Mouse (Mus musculus) neural tube, embryonic 13.5 days (tissue): ENCODE results near the gene Hist2h2aa2. TPM values are rescaled to one million over a fixed set of nuclear protein-coding genes. Genes with fewer than 3 reads are reported as not detected.
A peak's percentile ranks its signal among the peaks of the same experiment; 100 is the strongest.

Experiments used
- ATAC-seq: fragments of 200-750 bp; cut with Nextera tagmentation; 2 replicates; pipeline ENCODE4 v1.8.0; 2017; ENCODE audit warnings: low read depth, mild to moderate bottlenecking, moderate TSS enrichment, moderate library complexity
- H3K27ac ChIP-seq: fragments of 300-500 bp; sonication (generic); replicated peaks from 2 replicates; pipeline ENCODE4 v1.5.1; 2015; ENCODE audit warnings: moderate library complexity, mild to moderate bottlenecking, inconsistent platforms
- H3K27me3 ChIP-seq: fragments of 300-500 bp; sonication (generic); 2 replicates; pipeline ENCODE4 v1.6.1; 2015; ENCODE audit warnings: mild to moderate bottlenecking, inconsistent platforms
- H3K36me3 ChIP-seq: fragments of 300-500 bp; sonication (generic); 2 replicates; pipeline ENCODE4 v1.6.1; 2015; ENCODE audit warnings: mild to moderate bottlenecking, inconsistent platforms
- H3K4me1 ChIP-seq: fragments of 300-500 bp; sonication (generic); replicated peaks from 2 replicates; pipeline ENCODE4 v1.6.1; 2015; ENCODE audit warnings: inconsistent platforms
- H3K4me2 ChIP-seq: fragments of 300-500 bp; sonication (generic); 2 replicates; pipeline ENCODE4 v1.6.1; 2015; ENCODE audit warnings: inconsistent platforms, mild to moderate bottlenecking, moderate library complexity
- H3K4me3 ChIP-seq: fragments of 300-500 bp; sonication (generic); 2 replicates; pipeline ENCODE4 v1.5.1; 2015; ENCODE audit warnings: mild to moderate bottlenecking, inconsistent platforms
- H3K9ac ChIP-seq: fragments of 300-500 bp; sonication (generic); 2 replicates; pipeline ENCODE4 v1.6.1; 2015; ENCODE audit warnings: moderate library complexity, mild to moderate bottlenecking, inconsistent platforms
- H3K9me3 ChIP-seq: fragments of 300-500 bp; sonication (generic); 2 replicates; pipeline ENCODE4 v1.6.1; 2016; ENCODE audit warnings: inconsistent platforms
- WGBS: fragments of 180-500 bp; shearing (Covaris S2); methylation state at CpG from one replicate; pipeline ENCODE4 v1.1.7; 2015; 5-methylcytosine and 5-hydroxymethylcytosine counted together
- polyA plus RNA-seq: library from polyadenylated mRNA; unstranded; fragments of >200 nt; fragmentation: Nextera tagmentation; extraction: Ambion mirVana; gene quantifications from 2 replicates; pipeline ENCODE4 v1.2.1, GENCODE M21; 2015

Hist2h2aa2 gene
- polyA plus RNA-seq, 1 experiment from 2014 or later, result 69.4 TPM

DNA sequence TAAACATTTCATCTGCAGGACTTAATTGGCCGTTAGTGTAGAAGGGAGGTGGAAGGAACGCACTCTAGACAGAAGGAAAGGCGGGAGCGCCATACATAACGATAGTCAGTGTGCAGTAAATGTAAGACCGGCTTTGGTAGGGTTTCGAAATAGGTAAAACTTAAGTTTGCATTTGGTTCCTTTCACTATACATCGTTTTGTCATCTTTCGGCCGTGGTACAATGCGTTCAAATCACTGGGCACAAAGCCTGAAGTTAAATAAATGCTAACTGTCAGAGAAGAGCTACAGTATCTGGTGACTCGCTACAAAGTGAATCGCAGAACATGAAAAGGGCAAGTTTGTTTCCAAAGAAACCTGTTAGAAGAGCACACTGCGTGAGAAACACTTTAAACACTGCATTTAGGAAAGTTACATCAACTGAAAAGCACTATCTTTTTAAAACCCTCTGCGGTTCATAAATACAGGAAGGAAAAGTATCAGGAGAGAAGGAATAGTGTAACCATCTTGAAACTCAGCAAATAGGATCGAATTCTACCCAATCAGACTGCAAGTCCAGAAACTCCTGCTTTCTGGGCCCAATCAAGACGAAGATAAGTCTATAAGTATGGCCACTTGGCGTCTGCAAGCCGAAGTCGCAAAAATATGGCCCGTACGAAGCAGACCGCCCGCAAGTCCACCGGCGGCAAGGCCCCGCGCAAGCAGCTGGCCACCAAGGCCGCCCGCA is 28.1 kb upstream of the Hist2h2aa2 start, which contains the start of gene Hist2h3b:
Gene Hist2h3b (plus strand): TSS at position 604 of the 725 bp plus-strand sequence.
- H3K4me2 ChIP-seq, result peak within 1 kb of the TSS; percentile 89
- WGBS, result 20% methylated on average over 30 of the region's 30 CpGs
- no peaks in the 10 kb centered on the region for H3K9me3 ChIP-seq
- H3K9ac ChIP-seq, result peak within 1 kb of the TSS; percentile 71
- peak; percentile 62 for ATAC-seq
- peak within 1 kb of the TSS; percentile 96 for H3K27ac ChIP-seq
- H3K27me3 ChIP-seq, result no peaks in the 10 kb centered on the region
- H3K4me3 ChIP-seq, result peak within 1 kb of the TSS; percentile 58
- no peaks in the 10 kb centered on the region for H3K36me3 ChIP-seq
- H3K4me1 ChIP-seq, result peaks cover 22% of the 10 kb centered on the region

- Histone ChIP-seq H3K36me3 (no peaks in the 10 kb centered on the region), H3K27ac (peak overlapping the region; percentile 88), H3K4me3 (no peak overlapping the region), H3K27me3 (no peaks in the 10 kb centered on the region), H3K4me2 (peak overlapping the region; percentile 89), H3K4me1 (peaks cover 23% of the 10 kb centered on the region), H3K9me3 (no peaks in the 10 kb centered on the region), H3K9ac (0 out of 2 replicates have a peak overlapping the region, but pooled peaks have one; percentile 32)
- ATAC-seq, result no peak
- whole genome bisulfite sequencing, result 77% methylated on average over 4 of the region's 4 CpGs
Observed at GRCm38 (mm10) chr3:96267541-96267940, 27.5 kb upstream of the Hist2h2aa2 start.

DNA sequence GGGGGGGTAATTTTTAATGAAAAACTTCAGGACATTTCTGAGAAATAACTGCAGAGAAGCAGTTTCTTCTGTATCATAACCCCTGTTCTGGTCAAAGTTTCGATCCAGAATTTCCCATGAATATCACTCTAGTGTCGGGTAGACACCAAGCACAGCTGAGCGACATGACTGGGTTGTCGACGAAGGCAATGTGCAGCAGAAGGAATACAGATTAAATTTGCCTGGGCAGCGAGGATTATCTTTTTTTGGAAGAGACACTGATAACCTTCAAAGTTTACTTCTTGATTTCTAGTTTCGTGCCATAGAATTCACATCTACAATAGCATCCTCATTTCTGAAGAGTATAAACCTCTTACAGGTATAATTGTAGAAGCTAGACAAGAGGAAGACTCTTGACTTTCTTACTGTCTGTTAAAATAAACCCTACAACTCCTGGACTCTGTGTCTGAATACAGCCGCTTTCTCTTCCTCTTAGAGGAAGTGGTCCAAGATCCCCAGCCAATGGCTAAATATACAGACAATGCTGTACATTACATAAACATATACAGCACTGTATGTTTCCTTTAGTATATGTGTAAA is 26.1 kb upstream of the Hist2h2aa2 start:
- H3K4me2 ChIP-seq, result no peak overlapping the region
- ATAC-seq, result no peak
- 92% methylated on average over 8 of the region's 8 CpGs for WGBS

DNA sequence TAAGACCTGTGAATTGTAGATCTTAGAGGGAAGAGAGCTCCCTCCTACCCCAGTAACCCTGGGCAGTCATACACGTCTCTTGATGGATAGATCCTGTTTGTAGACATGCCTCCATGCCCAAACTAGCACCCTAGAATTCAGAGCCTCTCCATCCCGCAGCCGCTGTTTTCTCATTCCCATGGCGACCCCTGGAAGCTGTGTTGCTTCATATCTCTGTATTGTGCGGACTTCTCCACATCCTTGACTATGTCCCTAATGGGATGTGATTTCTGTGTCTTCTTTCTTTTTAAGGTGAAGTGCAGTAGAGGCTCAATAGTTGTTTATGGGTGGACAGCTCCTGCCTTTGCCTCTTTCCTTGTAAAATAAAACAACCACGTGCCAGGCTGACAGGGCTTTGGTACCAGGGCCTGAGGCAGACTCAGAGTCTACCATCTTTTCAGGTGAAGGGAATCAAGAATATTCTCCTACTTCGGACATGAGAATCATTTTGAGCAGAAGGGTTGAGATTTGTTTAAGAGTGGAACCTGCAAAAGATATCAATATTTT is 24.4 kb upstream of the Hist2h2aa2 start:
- peak overlapping the region; percentile 98 for H3K27ac ChIP-seq
- peaks cover 38% of the 10 kb centered on the region for H3K4me1 ChIP-seq
- ATAC-seq, result no peak
- H3K4me2 ChIP-seq, result peak overlapping the region; percentile 83
- H3K36me3 ChIP-seq, result no peaks in the 10 kb centered on the region
- H3K27me3 ChIP-seq, result no peaks in the 10 kb centered on the region
- H3K4me3 ChIP-seq, result no peak overlapping the region
- peak overlapping the region; percentile 90 for H3K9ac ChIP-seq
- 68% methylated on average over 7 of the region's 7 CpGs for WGBS
- no peaks in the 10 kb centered on the region for H3K9me3 ChIP-seq

More for the DNA sequence above, 26.1 kb upstream of the Hist2h2aa2 start:
- peaks cover 37% of the 10 kb centered on the region for H3K4me1 ChIP-seq
- H3K4me3 ChIP-seq, result no peak overlapping the region
- H3K36me3 ChIP-seq, result no peaks in the 10 kb centered on the region
- H3K27me3 ChIP-seq, result no peaks in the 10 kb centered on the region
- no peaks in the 10 kb centered on the region for H3K9me3 ChIP-seq
- no peak overlapping the region for H3K27ac ChIP-seq
- no peak overlapping the region for H3K9ac ChIP-seq

- Histone ChIP-seq H3K4me3 (peak overlapping the region; percentile 61), H3K4me2 (peak overlapping the region; percentile 83), H3K9ac (peak overlapping the region; percentile 90), H3K9me3 (no peaks in the 10 kb centered on the region), H3K36me3 (no peaks in the 10 kb centered on the region), H3K27ac (peak overlapping the region; percentile 98), H3K27me3 (no peaks in the 10 kb centered on the region), H3K4me1 (peaks cover 38% of the 10 kb centered on the region)
- WGBS, result 5% methylated on average over 27 of the region's 27 CpGs
- peak; percentile 41 for ATAC-seq
Observed at GRCm38 (mm10) chr3:96263558-96264403, 23.7 kb upstream of the Hist2h2aa2 start.

GRCm38 (mm10) chr3:96262979-96263550 is 23.0 kb upstream of the Hist2h2aa2 start, which contains the start of gene Hist2h4:
Gene Hist2h4 (minus strand): TSS chr3:96263311.
- Histone ChIP-seq H3K27ac (peak within 1 kb of the TSS; percentile 98), H3K4me3 (peak within 1 kb of the TSS; percentile 61), H3K4me1 (peaks cover 36% of the 10 kb centered on the region), H3K27me3 (no peaks in the 10 kb centered on the region), H3K9ac (peak within 1 kb of the TSS; percentile 90), H3K36me3 (no peaks in the 10 kb centered on the region), H3K9me3 (no peaks in the 10 kb centered on the region), H3K4me2 (peak within 1 kb of the TSS; percentile 83)
- ATAC-seq, result peak; percentile 88
- under 1% methylated on average over 40 of the region's 40 CpGs for WGBS

- Histone ChIP-seq H3K27me3 (no peaks in the 10 kb centered on the region), H3K4me2 (peak overlapping the region; percentile 83), H3K9ac (peak overlapping the region; percentile 90), H3K4me3 (peak overlapping the region; percentile 61), H3K4me1 (peaks cover 30% of the 10 kb centered on the region), H3K27ac (peak overlapping the region; percentile 98), H3K9me3 (no peaks in the 10 kb centered on the region), H3K36me3 (no peaks in the 10 kb centered on the region)
- ATAC-seq, result peak; percentile 73
- 1% methylated on average over 19 of the region's 19 CpGs for WGBS
Observed at GRCm38 (mm10) chr3:96262216-96262875, 22.3 kb upstream of the Hist2h2aa2 start.

- Histone ChIP-seq H3K4me1 (peaks cover 30% of the 10 kb centered on the region), H3K9me3 (no peaks in the 10 kb centered on the region), H3K4me3 (peak overlapping the region; percentile 61), H3K27ac (peak overlapping the region; percentile 98), H3K27me3 (no peaks in the 10 kb centered on the region), H3K4me2 (peak overlapping the region; percentile 83), H3K36me3 (no peaks in the 10 kb centered on the region), H3K9ac (peak overlapping the region; percentile 90)
- ATAC-seq, result no peak
- WGBS, result 66% methylated on average over 3 of the region's 3 CpGs
Observed at GRCm38 (mm10) chr3:96261623-96262022, 21.5 kb upstream of the Hist2h2aa2 start.

DNA sequence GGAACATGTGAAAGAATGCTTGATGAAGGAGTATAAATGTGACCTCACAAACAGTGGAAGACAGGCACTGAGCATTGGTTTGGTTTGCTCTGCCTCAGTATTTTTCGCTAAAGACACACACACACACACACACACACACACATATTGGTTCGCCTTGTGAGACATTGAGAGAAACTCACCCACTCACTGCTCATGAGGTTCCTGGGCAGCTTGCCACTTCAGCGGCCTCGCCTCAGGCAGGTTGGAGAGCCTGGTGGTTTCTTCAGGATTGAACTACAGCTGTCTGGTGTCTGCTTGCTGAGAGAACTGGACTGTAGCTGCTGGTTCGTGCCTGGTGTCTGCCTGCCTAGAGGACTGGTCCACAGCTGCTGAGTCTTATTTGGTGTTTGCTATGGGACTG is 20.1 kb upstream of the Hist2h2aa2 start:
- H3K27ac ChIP-seq, result no peak overlapping the region
- no peak overlapping the region for H3K4me2 ChIP-seq
- H3K9ac ChIP-seq, result no peak overlapping the region
- 91% methylated on average over 5 of the region's 5 CpGs for WGBS
- no peak overlapping the region for H3K4me3 ChIP-seq
- H3K4me1 ChIP-seq, result peaks cover 30% of the 10 kb centered on the region
- ATAC-seq, result no peak
- H3K27me3 ChIP-seq, result no peaks in the 10 kb centered on the region
- no peaks in the 10 kb centered on the region for H3K36me3 ChIP-seq
- no peaks in the 10 kb centered on the region for H3K9me3 ChIP-seq

DNA sequence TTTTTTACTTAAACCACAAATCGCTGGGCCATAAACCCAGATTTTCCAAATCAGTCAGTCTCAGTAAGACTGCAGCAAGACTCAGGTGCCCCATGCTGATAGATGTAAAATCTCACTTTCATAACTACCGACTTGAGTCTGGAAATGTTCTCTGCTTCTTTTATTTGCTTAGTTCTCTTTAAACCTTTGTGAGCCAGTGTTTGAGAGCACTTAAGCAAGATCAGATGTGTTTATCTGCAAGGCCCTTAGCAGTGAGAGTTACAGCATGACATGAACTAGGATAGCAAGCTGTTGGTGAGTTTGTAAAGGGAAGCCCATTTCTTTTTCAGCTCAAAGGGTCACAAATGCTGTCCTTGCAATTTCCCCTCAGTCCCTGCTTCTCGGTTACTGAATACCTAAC is 17.1 kb upstream of the Hist2h2aa2 start:
- no peaks in the 10 kb centered on the region for H3K27me3 ChIP-seq
- H3K4me2 ChIP-seq, result no peak overlapping the region
- ATAC-seq, result no peak
- H3K4me3 ChIP-seq, result no peak overlapping the region
- H3K9me3 ChIP-seq, result no peaks in the 10 kb centered on the region
- H3K4me1 ChIP-seq, result peaks cover 11% of the 10 kb centered on the region
- H3K36me3 ChIP-seq, result no peaks in the 10 kb centered on the region
- no peak overlapping the region for H3K9ac ChIP-seq
- H3K27ac ChIP-seq, result no peak overlapping the region
- 85% methylated on average over 3 of the region's 3 CpGs for WGBS

- Histone ChIP-seq H3K9me3 (no peaks in the 10 kb centered on the region), H3K4me2 (no peak overlapping the region), H3K4me1 (no peaks in the 10 kb centered on the region), H3K4me3 (no peak overlapping the region), H3K27me3 (no peaks in the 10 kb centered on the region), H3K27ac (no peak overlapping the region), H3K36me3 (no peaks in the 10 kb centered on the region), H3K9ac (no peak overlapping the region)
- no peak for ATAC-seq
- 79% methylated on average over 5 of the region's 5 CpGs for WGBS
Observed at GRCm38 (mm10) chr3:96255926-96256593, 16.0 kb upstream of the Hist2h2aa2 start.
